Mouse (Mus musculus): ENCODE measurements around the gene Tubb5. TPM values are rescaled to one million over a fixed set of nuclear protein-coding genes. Genes with fewer than 3 reads are reported as not detected.

The Tubb5 gene
- polyA plus RNA-seq, 1 experiment: 32.5 TPM

Other genes starting within 250 kb of the Tubb5 start
- not detected in 2 replicates for gene Sfta2, start 236.8 kb downstream of the Tubb5 start, polyA plus RNA-seq (2012; ENCODE audit: insufficient read depth, insufficient read length, missing spikeins)
- not detected in 2 replicates for gene Gm9573, start 211.7 kb downstream of the Tubb5 start, polyA plus RNA-seq (2012; ENCODE audit: insufficient read depth, insufficient read length, missing spikeins)
- not detected in 2 replicates for gene Mucl3, start 194.6 kb downstream of the Tubb5 start, polyA plus RNA-seq (2012; ENCODE audit: insufficient read depth, insufficient read length, missing spikeins)
- gene Vars2, start 170.7 kb downstream of the Tubb5 start, polyA plus RNA-seq (2012; ENCODE audit: insufficient read depth, insufficient read length, missing spikeins): 18.1 and 18.5 TPM in 2 replicates
- gene Gtf2h4, start 164.6 kb downstream of the Tubb5 start, polyA plus RNA-seq (2012; ENCODE audit: insufficient read depth, insufficient read length, missing spikeins): 16.3 and 19.0 TPM in 2 replicates
- gene Ddr1, start 133.7 kb downstream of the Tubb5 start, polyA plus RNA-seq (2012; ENCODE audit: insufficient read depth, insufficient read length, missing spikeins): 4.2 and 4.5 TPM in 2 replicates
- gene Ier3, start 16.6 kb downstream of the Tubb5 start, polyA plus RNA-seq (2012; ENCODE audit: insufficient read depth, insufficient read length, missing spikeins): 19.2 and 52.4 TPM in 2 replicates
- gene Flot1, start 15.1 kb downstream of the Tubb5 start, polyA plus RNA-seq (2012; ENCODE audit: insufficient read depth, insufficient read length, missing spikeins): 38.1 and 61.2 TPM in 2 replicates
- gene Mdc1, start 3.2 kb upstream of the Tubb5 start, polyA plus RNA-seq (2012; ENCODE audit: insufficient read depth, insufficient read length, missing spikeins): 3.0 and 3.3 TPM in 2 replicates
- 1.4 and 2.8 TPM in 2 replicates for gene Nrm, start 23.0 kb upstream of the Tubb5 start, polyA plus RNA-seq (2012; ENCODE audit: insufficient read depth, insufficient read length, missing spikeins)
- 7.4 and 8.8 TPM in 2 replicates for gene Ppp1r18, start 27.3 kb upstream of the Tubb5 start, polyA plus RNA-seq (2012; ENCODE audit: insufficient read depth, insufficient read length, missing spikeins)
- 17.0 and 26.4 TPM in 2 replicates for gene Dhx16, start 41.5 kb upstream of the Tubb5 start, polyA plus RNA-seq (2012; ENCODE audit: insufficient read depth, insufficient read length, missing spikeins)
- gene 2310061I04Rik, start 59.1 kb upstream of the Tubb5 start, polyA plus RNA-seq (2012; ENCODE audit: insufficient read depth, insufficient read length, missing spikeins): 125 and 142 TPM in 2 replicates
- 19.1 and 42.2 TPM in 2 replicates for gene Atat1, start 71.8 kb upstream of the Tubb5 start, polyA plus RNA-seq (2012; ENCODE audit: insufficient read depth, insufficient read length, missing spikeins)
- 111 and 132 TPM in 2 replicates for gene Mrps18b, start 78.1 kb upstream of the Tubb5 start, polyA plus RNA-seq (2012; ENCODE audit: insufficient read depth, insufficient read length, missing spikeins)
- gene Ppp1r10, start 78.1 kb upstream of the Tubb5 start, polyA plus RNA-seq (2012; ENCODE audit: insufficient read depth, insufficient read length, missing spikeins): 13.4 and 49.3 TPM in 2 replicates
- 69.2 and 77.7 TPM in 2 replicates for gene Abcf1, start 131.5 kb upstream of the Tubb5 start, polyA plus RNA-seq (2012; ENCODE audit: insufficient read depth, insufficient read length, missing spikeins)
- 13.5 and 14.5 TPM in 2 replicates for gene Gnl1, start 141.5 kb upstream of the Tubb5 start, polyA plus RNA-seq (2012; ENCODE audit: insufficient read depth, insufficient read length, missing spikeins)
- 5.3 and 6.8 TPM in 2 replicates for gene Prr3, start 141.9 kb upstream of the Tubb5 start, polyA plus RNA-seq (2012; ENCODE audit: insufficient read depth, insufficient read length, missing spikeins)
- gene H2-T24, start 182.3 kb upstream of the Tubb5 start, polyA plus RNA-seq (2012; ENCODE audit: insufficient read depth, insufficient read length, missing spikeins): 3.3 and 3.9 TPM in 2 replicates
- 16.3 and 22.1 TPM in 2 replicates for gene H2-T23, start 194.5 kb upstream of the Tubb5 start, polyA plus RNA-seq (2012; ENCODE audit: insufficient read depth, insufficient read length, missing spikeins)
- gene H2-T22, start 204.4 kb upstream of the Tubb5 start, polyA plus RNA-seq (2012; ENCODE audit: insufficient read depth, insufficient read length, missing spikeins): 57.5 and 83.0 TPM in 2 replicates
- not detected in 2 replicates for gene Gm6034, start 204.7 kb upstream of the Tubb5 start, polyA plus RNA-seq (2012; ENCODE audit: insufficient read depth, insufficient read length, missing spikeins)
- not detected in 2 replicates for gene Gm11127, start 220.1 kb upstream of the Tubb5 start, polyA plus RNA-seq (2012; ENCODE audit: insufficient read depth, insufficient read length, missing spikeins)

All from brown adipose tissue, adult 24 weeks (tissue).